Mouse (Mus musculus): Measurements from ENCODE around the gene Poglut1. TPM values are rescaled to one million over a fixed set of nuclear protein-coding genes. Genes with fewer than 3 reads are reported as not detected.

Poglut1 gene
- 80.3 and 80.8 TPM in 2 replicates for polyA plus RNA-seq (2014; fragmentation: Nextera tagmentation; extraction: Ambion mirVana)

DNA sequence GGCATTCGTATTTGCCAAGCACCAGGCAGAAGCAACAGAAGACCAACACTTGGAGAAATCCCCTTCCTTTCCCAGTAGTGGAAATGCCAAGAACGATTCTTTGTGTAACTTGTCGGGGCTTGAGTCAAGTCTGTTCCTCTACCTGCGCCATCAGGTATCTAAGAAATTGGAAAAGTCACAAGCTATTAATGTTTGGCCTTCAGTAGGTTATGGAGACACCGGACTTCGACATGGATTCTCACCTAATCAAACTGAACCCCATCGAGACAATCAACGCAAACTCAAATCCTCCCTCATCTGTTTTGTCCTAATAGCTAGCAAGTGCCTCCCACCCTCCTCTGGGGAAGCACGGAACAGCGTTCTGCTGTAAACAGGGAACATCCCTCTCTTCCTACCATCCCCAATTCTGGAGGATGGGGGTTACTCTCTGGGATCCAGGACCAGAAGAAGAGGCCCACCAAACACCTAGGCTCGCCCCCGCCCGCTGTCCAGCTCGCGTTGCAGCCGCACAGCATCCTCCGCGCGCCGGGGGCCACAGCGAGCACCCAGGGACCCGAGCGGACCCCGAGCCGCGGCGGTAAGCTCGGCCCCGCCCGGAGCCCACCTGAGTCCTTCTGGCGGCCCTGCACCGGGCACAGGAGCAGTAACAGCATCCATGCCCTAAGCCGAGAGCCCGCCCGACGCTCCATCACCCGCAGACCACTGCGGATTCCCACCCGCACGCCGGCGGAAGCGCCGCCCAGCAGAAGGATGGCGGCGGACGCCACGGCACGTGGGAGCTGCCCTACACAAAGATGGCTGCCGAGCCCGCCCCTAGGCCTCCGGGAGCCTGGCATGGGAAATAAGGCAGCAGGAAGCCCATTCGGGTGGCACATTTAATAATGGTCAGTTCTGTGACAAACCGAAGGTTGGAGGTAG, at the start of gene Poglut1:
TSS of gene Poglut1 (minus strand) at position 780 of the 918 bp plus-strand sequence.
- peak within 1 kb of the TSS; percentile 79 for H3K4me3 ChIP-seq (ENCODE audit: low read depth, low read length)
- H3K27me3 ChIP-seq (ENCODE audit: control insufficient read depth, insufficient read depth, low read length): no peaks in the 10 kb centered on the region
- 0 out of 2 replicates have a peak within 1 kb of the TSS, but pooled peaks have one; percentile 31 for H3K27ac ChIP-seq (replicated peaks; ENCODE audit: low read depth, low read length)
- ATAC-seq (replicated peaks; ENCODE audit: insufficient number of reproducible peaks, low FRiP score, low TSS enrichment, low read depth): peak; percentile 93
- peak within 1 kb of the TSS; percentile 79 for H3K4me2 ChIP-seq (ENCODE audit: low read depth, low read length)
- peak within 1 kb of the TSS; percentile 89 for H3K9ac ChIP-seq (replicated peaks; ENCODE audit: low read length)
- DNase-seq (ENCODE audit: low spot score): peak; percentile 88
- WGBS: 3% methylated on average over 54 of the region's 54 CpGs
- no peaks in the 10 kb centered on the region for H3K9me3 ChIP-seq (replicated peaks; ENCODE audit: control insufficient read depth, low read length)
- no peaks in the 10 kb centered on the region for H3K36me3 ChIP-seq (replicated peaks; ENCODE audit: control insufficient read depth, insufficient read depth, low read depth, low read length)
- no peaks in the 10 kb centered on the region for H3K4me1 ChIP-seq (ENCODE audit: control insufficient read depth, insufficient read depth, low read length)

DNA sequence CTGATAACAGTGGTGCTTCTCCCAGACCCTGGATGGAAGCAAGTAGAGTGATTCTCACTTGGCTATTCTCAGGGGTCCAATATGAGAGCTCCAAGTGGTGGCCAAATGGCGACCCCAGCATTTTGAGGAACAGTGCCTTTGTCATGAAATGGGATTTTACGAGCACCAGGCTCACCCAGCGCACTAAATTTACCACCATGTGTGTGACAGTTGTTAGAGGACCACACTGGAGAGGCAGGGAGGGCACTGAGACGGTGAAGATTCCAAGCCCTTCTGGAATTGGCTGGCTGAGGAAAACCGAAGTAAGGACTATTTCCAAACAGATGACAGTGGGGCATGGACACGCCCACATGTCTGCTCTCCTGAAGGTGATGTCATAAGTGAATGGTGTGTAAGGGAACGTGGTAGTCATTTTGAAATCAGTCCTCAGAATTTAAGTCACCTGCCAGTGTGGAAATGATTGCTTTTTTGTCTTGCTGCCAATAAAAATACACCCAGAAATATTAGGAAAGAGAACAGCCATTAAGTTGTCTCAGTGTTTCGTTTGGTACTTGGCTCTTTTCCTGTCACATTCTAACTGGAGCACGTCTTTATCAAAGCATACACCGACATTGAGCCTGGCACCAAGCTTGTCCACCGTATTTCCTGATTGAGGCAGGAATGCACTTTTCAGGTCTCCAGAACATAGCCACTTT, 49.1 kb upstream of the Poglut1 start:
- DNase-seq (ENCODE audit: low spot score) (no peak), ATAC-seq (replicated peaks; ENCODE audit: insufficient number of reproducible peaks, low FRiP score, low TSS enrichment, low read depth) (no peak)
- Histone ChIP-seq H3K4me1 (ENCODE audit: control insufficient read depth, insufficient read depth, low read length) (no peaks in the 10 kb centered on the region), H3K36me3 (replicated peaks; ENCODE audit: control insufficient read depth, insufficient read depth, low read depth, low read length) (no peaks in the 10 kb centered on the region), H3K27me3 (ENCODE audit: control insufficient read depth, insufficient read depth, low read length) (no peaks in the 10 kb centered on the region), H3K9me3 (replicated peaks; ENCODE audit: control insufficient read depth, low read length) (no peaks in the 10 kb centered on the region), H3K4me2 (ENCODE audit: low read depth, low read length) (no peak overlapping the region), H3K27ac (replicated peaks; ENCODE audit: low read depth, low read length) (no peak overlapping the region), H3K9ac (replicated peaks; ENCODE audit: low read length) (no peak overlapping the region), H3K4me3 (ENCODE audit: low read depth, low read length) (no peak overlapping the region)
- WGBS: 82% methylated on average over 11 of the region's 11 CpGs

DNA sequence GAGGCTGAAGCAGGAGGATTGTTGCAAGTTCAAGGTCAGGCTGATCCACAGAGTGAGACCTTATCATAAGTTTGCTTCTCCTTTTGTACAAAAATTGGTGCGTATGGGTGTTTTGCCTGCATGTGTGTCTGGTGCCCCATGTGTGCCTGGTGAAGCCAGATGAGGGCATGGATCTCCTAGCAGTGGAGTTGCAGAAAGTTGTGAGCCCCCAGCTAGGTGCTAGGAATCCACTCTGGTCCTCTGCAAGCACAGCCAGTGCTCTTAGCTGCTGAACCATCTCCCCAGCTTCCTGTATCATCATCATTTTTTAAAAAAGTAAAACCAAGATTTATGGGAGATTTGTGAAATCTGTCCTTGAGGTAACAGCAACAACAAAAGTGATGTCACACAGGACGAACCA, 46.6 kb upstream of the Poglut1 start:
- Histone ChIP-seq H3K4me1 (ENCODE audit: control insufficient read depth, insufficient read depth, low read length) (no peaks in the 10 kb centered on the region), H3K4me2 (ENCODE audit: low read depth, low read length) (no peak overlapping the region), H3K27ac (replicated peaks; ENCODE audit: low read depth, low read length) (no peak overlapping the region), H3K4me3 (ENCODE audit: low read depth, low read length) (no peak overlapping the region), H3K9me3 (replicated peaks; ENCODE audit: control insufficient read depth, low read length) (no peaks in the 10 kb centered on the region), H3K27me3 (ENCODE audit: control insufficient read depth, insufficient read depth, low read length) (no peaks in the 10 kb centered on the region), H3K36me3 (replicated peaks; ENCODE audit: control insufficient read depth, insufficient read depth, low read depth, low read length) (no peaks in the 10 kb centered on the region), H3K9ac (replicated peaks; ENCODE audit: low read length) (no peak overlapping the region)
- no peak for DNase-seq (ENCODE audit: low spot score)
- no peak for ATAC-seq (replicated peaks; ENCODE audit: insufficient number of reproducible peaks, low FRiP score, low TSS enrichment, low read depth)
- 94% methylated on average over 2 of the region's 2 CpGs for WGBS

DNA sequence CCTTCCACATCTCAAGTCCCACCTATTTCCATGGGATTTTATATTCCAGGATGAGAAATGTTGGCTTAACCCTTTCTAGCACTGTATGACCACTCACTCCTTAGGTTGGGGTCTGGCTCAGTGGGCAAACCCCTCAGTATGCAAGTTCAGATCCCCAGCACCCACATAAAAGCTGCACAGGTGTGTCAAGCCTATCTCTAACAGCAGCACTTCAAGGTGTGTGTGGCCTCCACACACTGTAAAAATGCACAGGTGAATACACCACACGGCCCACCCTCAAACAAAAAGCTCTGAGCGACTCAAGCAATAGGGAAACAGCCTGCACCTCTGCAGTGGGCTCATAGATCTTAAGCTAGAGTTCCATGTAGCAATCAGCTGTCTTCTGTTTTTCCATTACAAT, 46.0 kb upstream of the Poglut1 start:
- ATAC-seq (replicated peaks; ENCODE audit: insufficient number of reproducible peaks, low FRiP score, low TSS enrichment, low read depth) (no peak), DNase-seq (ENCODE audit: low spot score) (no peak)
- Histone ChIP-seq H3K9ac (replicated peaks; ENCODE audit: low read length) (no peak overlapping the region), H3K9me3 (replicated peaks; ENCODE audit: control insufficient read depth, low read length) (no peaks in the 10 kb centered on the region), H3K27ac (replicated peaks; ENCODE audit: low read depth, low read length) (no peak overlapping the region), H3K27me3 (ENCODE audit: control insufficient read depth, insufficient read depth, low read length) (no peaks in the 10 kb centered on the region), H3K4me2 (ENCODE audit: low read depth, low read length) (no peak overlapping the region), H3K36me3 (replicated peaks; ENCODE audit: control insufficient read depth, insufficient read depth, low read depth, low read length) (no peaks in the 10 kb centered on the region), H3K4me3 (ENCODE audit: low read depth, low read length) (no peak overlapping the region), H3K4me1 (ENCODE audit: control insufficient read depth, insufficient read depth, low read length) (no peaks in the 10 kb centered on the region)
- 81% methylated on average over 2 of the region's 2 CpGs for WGBS

DNA sequence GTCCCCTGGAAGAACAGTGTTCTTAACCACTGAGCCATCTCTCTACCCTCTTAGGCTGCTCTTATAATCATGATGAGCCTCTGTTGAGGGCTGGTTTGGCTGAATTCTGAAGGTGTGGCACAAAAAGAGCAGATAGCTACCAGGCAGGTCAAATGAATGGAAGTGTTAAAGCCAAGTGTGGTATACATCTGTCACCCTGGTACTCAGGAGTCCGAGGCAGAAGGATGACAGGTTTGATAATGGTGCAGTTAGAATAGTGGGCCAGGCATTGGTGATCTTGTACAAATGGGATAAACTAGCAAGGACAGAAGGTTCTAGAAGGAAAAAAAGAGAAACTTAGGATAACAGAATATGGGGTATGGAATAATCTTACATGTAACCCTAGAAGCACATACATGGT, 44.4 kb upstream of the Poglut1 start:
- Histone ChIP-seq H3K4me2 (ENCODE audit: low read depth, low read length) (no peak overlapping the region), H3K27me3 (ENCODE audit: control insufficient read depth, insufficient read depth, low read length) (no peaks in the 10 kb centered on the region), H3K9me3 (replicated peaks; ENCODE audit: control insufficient read depth, low read length) (no peaks in the 10 kb centered on the region), H3K27ac (replicated peaks; ENCODE audit: low read depth, low read length) (no peak overlapping the region), H3K4me1 (ENCODE audit: control insufficient read depth, insufficient read depth, low read length) (no peaks in the 10 kb centered on the region), H3K36me3 (replicated peaks; ENCODE audit: control insufficient read depth, insufficient read depth, low read depth, low read length) (no peaks in the 10 kb centered on the region), H3K9ac (replicated peaks; ENCODE audit: low read length) (no peak overlapping the region), H3K4me3 (ENCODE audit: low read depth, low read length) (no peak overlapping the region)
- DNase-seq (ENCODE audit: low spot score): no peak
- WGBS: 92% methylated on average over 1 of the region's 1 CpGs
- ATAC-seq (replicated peaks; ENCODE audit: insufficient number of reproducible peaks, low FRiP score, low TSS enrichment, low read depth): no peak

DNA sequence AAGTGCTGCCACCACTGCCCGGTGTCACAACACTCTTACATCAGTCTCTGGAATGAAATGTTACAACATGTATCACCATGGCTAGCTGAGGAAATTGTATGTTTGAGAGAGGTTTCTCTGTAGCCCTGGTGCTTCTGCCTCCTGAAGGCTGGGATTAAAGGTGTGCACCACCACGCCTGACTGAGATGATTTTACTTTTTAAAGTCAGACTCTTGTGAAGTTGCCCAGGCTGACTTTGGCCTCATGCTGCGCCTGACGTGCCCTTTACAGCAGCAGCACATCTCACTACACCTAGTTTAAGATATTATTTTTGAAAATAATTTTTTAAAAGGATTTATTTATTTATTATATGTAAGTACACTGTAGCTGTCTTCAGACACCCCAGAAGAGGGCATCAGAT, 42.9 kb upstream of the Poglut1 start:
- Histone ChIP-seq H3K27me3 (ENCODE audit: control insufficient read depth, insufficient read depth, low read length) (no peaks in the 10 kb centered on the region), H3K4me3 (ENCODE audit: low read depth, low read length) (no peak overlapping the region), H3K4me1 (ENCODE audit: control insufficient read depth, insufficient read depth, low read length) (no peaks in the 10 kb centered on the region), H3K36me3 (replicated peaks; ENCODE audit: control insufficient read depth, insufficient read depth, low read depth, low read length) (no peaks in the 10 kb centered on the region), H3K4me2 (ENCODE audit: low read depth, low read length) (no peak overlapping the region), H3K9ac (replicated peaks; ENCODE audit: low read length) (no peak overlapping the region), H3K9me3 (replicated peaks; ENCODE audit: control insufficient read depth, low read length) (no peaks in the 10 kb centered on the region), H3K27ac (replicated peaks; ENCODE audit: low read depth, low read length) (no peak overlapping the region)
- DNase-seq (ENCODE audit: low spot score) (no peak), ATAC-seq (replicated peaks; ENCODE audit: insufficient number of reproducible peaks, low FRiP score, low TSS enrichment, low read depth) (no peak)
- 89% methylated on average over 4 of the region's 4 CpGs for WGBS

DNA sequence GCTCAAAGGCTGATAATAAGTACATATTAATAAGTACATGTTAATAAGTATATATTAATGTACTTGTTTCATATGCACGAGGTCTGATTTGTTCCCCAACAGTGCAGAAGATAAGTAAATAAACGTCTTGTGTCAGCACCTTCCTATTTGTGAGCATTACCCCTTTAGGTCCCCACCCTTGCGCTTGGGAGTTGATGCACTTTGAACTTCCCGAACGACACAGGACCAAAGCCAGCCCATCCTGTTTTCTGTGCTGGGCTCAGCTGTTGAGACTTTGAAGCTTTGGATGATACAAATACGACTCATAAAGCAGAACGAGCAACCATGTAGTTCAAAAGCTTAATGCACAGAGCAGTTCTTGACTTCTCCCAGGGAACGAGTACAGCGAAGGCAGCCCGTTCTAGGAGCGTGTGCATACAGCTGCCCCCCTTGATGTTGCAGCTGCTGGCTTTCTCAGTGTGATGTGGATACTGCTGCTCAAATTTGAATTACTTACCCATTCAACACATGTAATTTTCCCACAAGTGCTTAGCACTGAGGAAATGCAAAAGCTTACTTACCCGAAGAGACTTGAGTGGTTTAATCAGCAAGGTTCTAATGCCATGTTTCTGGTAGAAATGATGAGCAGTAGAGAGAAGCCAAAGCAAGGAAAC, 42.1 kb upstream of the Poglut1 start:
- no peak for DNase-seq (ENCODE audit: low spot score)
- ATAC-seq (replicated peaks; ENCODE audit: insufficient number of reproducible peaks, low FRiP score, low TSS enrichment, low read depth): no peak
- Histone ChIP-seq H3K9ac (replicated peaks; ENCODE audit: low read length) (no peak overlapping the region), H3K27me3 (ENCODE audit: control insufficient read depth, insufficient read depth, low read length) (no peaks in the 10 kb centered on the region), H3K4me3 (ENCODE audit: low read depth, low read length) (no peak overlapping the region), H3K27ac (replicated peaks; ENCODE audit: low read depth, low read length) (no peak overlapping the region), H3K4me1 (ENCODE audit: control insufficient read depth, insufficient read depth, low read length) (no peaks in the 10 kb centered on the region), H3K4me2 (ENCODE audit: low read depth, low read length) (no peak overlapping the region), H3K9me3 (replicated peaks; ENCODE audit: control insufficient read depth, low read length) (no peaks in the 10 kb centered on the region), H3K36me3 (replicated peaks; ENCODE audit: control insufficient read depth, insufficient read depth, low read depth, low read length) (no peaks in the 10 kb centered on the region; the same call in 1 of the 2 replicates)
- WGBS: 91% methylated on average over 12 of the region's 12 CpGs

All from embryonic facial prominence, embryonic 11.5 days (tissue).